Mouse (Mus musculus): ENCODE results near the gene 2610028H24Rik.

2610028H24Rik gene

DNA sequence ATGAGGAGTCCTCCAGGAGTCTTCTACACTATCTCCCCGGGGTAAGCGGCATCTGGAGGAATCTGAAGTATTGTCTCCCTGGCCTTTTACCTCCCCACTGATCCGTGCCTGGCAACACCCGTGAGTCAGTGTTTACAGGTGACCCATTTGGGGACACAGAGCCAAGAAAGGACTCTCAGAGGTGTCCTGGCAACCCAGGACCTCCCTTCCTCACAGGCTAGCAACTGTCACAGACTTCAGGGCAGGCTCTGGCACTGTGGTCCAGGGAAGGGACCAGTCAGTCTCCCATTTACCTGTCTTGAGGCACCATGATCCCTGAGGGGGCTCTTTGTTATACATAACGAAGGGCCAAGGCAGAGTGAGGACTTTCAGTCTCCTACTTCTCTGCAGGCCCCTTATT is at the start of gene 2610028H24Rik:
Gene 2610028H24Rik, plus strand, starts transcription at position 231 of the 400 bp plus-strand sequence.
- DNase-seq = no peak

GRCm38 (mm10) chr10:76408520-76408919 is 40.4 kb upstream of the 2610028H24Rik start:
- DNase-seq = no peak

GRCm38 (mm10) chr10:76416811-76417210 is 32.1 kb upstream of the 2610028H24Rik start:
- DNase-seq = peak in 1 of 2 experiments; percentile 20

- DNase-seq = no peak
Measured at GRCm38 (mm10) chr10:76425674-76426073, 23.2 kb upstream of the 2610028H24Rik start.

DNA sequence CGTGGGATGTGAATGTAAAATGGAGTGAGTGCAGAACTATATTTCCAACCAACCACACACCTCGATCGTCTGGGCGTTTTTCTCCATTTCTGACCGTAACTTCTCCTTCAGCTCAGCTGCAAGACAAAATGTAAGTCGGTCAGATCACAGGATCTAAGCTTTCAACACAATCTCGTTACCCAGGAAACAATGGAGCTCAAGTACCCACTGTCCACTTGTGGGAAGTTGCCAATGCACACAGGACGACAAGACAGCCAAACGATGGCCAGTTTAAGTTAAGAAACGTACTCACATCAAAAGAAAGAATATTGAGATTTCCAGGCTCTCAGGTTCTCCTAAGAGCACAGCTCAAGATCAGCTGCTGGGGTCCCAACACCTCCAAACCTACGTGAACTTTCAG is 15.0 kb upstream of the 2610028H24Rik start:
- DNase-seq = no peak

GRCm38 (mm10) chr10:76439107-76439890 is 9.6 kb upstream of the 2610028H24Rik start:
- no peak for DNase-seq

DNA sequence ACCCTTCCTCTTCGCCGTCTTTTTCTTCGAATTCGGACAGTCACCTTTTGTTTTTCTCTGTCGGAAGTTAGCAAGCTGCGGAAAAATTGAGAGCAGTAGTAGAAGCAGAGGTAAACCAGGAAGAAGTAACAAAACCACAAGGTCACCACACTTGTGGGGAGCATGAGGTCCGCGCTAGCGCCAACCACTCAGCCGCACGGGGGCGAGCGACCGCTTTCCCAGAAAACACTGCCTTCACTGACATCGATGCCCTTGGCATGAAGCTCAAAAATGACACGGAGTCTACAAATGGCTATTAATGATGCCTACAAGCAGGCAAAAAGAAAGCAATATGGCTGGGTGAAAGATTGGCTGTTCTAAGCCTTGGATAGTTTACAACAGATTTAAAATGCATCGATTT is 8.6 kb upstream of the 2610028H24Rik start, which contains the start of gene AC141477.1:
Gene AC141477.1, minus strand, starts transcription at position 164 of the 400 bp plus-strand sequence.
- DNase-seq = no peak

DNA sequence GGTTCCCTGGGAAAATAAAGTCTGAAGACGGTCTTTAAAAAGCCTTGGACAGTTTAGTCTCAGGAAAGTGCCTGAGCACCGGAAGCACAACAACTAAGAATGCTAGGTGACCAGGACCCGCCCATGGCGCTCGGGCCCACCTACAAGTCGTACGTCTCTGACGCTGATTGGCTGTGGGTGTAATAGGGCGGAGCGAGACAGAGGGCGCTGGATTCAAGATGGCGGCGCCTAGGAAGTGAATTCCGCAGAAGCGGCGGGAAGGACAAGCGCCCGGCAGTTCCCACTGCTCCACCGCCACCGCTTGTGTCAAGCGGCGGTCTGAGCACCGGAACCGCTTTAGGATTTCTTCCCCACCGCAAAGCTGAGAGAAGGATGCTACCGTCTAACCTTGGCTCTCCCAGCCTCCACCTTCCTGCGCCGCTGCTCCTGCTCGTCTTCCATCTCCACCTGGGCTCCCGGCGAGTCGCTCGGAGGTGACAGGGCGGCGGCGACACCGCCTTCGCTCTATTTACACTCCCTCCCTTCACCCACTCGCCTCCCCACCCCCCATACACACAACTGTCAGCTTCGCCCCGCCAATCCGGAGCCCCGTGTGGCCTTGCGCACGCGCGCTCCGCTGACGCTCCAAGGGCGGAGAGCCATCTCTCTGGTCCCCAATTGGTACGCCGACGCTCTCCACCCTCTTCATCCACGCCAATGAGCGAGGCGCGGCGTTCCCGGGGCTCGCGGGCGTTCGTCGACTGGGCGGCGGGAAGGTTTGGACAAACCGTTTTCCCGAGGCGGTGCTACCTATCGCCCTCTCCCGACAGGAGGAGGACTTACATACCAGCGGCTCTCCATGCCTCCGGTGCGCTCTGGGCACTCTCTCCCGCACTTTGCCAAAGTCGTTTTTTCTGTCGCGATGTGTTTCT is 6.4 kb upstream of the 2610028H24Rik start, which contains the start of gene Pcnt:
Gene Pcnt, minus strand, starts transcription at position 609 of the 911 bp plus-strand sequence.
- DNase-seq = peak; percentile 98 to 99

DNA sequence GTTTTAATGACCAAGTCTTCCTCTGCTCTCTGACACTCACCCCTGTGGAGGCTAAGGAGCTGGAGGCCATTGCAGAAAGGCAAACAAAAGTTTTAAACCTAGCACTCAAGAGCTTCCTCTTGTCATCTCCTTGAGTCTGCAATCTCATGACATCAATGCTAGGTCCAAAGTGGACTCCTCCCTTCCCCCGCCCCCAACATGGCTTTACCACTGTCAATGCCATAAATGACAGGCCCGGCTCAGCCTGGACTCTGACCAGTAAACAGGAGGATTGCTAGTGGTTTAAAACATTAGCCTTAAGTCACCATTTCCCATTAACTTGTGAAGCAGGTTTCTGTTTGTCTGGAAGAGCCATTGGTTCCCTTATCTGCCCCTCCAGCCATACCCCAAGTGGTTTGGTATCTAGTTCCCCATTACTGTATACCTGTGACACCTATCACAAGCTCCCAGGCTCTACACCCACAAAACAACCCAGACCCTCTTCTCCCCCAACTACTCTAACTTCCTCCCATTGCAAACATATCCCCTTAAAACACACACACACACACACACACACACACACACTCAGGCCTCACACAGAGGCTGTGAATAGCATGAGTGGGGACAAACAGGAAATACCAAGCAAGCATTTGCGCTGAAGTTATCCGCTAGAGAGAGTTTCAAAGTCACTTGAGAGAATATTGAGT is 2.7 kb upstream of the 2610028H24Rik start:
- no peak for DNase-seq

GRCm38 (mm10) chr10:76447406-76448229 is 1.3 kb upstream of the 2610028H24Rik start:
- no peak for DNase-seq

DNA sequence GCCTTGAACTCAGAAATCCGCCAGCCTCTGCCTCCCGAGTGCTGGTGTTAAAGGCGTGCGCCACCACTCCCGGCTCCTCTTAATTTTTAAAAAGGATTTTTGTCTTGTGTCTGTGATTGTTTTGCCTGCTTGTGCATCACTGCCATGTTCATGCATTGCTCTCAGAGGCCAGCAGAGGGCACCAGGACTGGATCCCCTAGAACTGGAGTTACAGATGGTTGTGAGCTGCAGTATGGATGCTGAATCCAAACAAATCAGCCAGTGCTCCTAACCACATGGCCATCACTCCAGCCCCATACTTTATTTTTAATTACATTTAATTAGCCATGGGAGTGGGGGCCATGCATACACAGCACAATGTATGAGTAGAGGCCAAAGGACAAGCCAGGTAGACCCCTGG is 6.4 kb downstream of the 2610028H24Rik start:
- DNase-seq = peak; percentile 69 to 80

- no peak for DNase-seq
Measured at GRCm38 (mm10) chr10:76461255-76461654, 12.4 kb downstream of the 2610028H24Rik start.

DNA sequence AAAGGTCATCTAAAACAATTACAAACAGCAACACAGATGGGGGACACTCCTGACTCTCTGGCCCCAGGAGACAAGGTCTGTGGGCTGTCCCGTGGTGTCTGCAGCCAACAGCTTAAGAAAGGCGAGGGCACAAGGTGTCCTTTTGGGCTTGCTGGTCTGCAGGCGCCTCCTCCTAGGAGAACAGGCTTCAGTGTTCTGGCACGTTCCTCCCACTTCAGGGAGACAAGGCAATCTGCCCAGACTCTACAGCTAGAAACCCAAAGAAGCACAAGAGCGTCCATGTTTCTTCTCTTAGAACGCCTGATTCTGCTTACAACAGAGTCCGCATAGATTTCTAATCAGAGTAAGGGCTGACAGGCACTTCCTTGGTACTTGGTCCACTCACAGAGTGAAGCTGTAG is 13.4 kb downstream of the 2610028H24Rik start:
- DNase-seq = no peak

DNA sequence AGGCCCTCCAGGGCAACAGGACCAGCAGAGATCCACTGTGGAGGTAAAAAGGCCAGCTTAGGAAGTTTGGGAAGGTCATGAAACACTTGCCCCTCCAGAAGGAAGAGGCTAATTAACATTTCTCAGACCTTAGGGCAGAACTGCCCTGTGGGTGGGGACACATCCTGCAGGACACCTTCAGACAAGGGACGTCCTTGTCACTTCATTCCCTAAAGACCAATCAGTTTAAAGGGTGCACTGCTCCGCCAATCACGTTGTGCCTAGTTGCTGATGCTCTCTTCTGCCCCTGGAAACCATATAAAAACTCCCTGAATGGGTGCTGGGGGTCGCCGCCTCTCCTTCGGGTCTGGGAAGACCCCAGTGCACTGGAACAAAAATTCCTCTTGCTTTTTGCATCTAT is 13.8 kb downstream of the 2610028H24Rik start:
- no peak for DNase-seq

DNA sequence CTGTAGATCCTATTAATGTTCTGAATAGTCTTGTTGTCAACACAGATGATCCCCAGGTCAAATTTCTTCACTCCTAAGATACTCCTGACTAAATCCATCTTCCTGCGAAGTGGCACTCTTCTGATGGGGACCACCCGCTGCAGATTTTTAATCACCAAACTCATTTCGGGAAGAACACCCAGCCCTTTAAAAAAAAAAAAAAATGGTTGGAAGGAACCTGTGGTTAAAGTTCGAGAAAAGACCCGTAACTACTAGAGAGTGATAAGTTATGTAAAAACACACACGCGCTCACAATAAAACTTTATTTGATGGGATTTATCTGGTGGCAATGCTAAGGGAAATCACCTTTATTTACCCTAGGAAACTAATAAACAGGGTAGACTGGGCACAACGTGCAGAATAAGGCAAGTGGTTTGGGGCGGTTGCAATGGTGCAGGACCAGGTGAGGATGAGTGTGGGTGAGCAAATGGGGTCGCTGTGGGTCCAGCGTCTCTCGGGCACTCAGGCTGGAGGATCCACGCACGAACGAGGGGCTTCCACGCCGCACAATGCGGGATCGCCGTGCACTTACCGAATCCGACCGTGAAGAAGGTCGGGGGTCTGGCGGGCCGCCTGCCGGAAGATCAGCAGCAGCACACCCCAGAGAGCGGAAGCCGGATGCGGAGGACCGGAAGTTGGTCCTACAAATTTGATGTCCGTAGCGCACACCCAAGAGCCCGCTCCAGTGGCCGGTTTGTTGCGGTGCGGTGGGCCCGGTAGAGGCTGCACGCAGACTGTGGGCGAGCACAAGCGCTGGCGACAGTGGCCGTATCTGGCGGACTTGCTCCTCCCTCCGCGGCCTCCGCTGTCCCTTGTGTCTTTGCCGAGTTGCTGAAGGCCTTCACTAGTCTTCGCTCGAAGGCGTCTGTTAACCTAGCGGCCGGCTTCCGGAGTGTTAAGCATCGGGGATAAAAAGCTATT is 19.6 kb downstream of the 2610028H24Rik start, which contains the start of the genes Mcm3ap and Ybey:
Gene Mcm3ap, plus strand, starts transcription at position 725 of the 960 bp plus-strand sequence.
Gene Ybey, minus strand, starts transcription at position 912 of the 960 bp plus-strand sequence.
- peak; percentile 93 to 94 for DNase-seq

DNA sequence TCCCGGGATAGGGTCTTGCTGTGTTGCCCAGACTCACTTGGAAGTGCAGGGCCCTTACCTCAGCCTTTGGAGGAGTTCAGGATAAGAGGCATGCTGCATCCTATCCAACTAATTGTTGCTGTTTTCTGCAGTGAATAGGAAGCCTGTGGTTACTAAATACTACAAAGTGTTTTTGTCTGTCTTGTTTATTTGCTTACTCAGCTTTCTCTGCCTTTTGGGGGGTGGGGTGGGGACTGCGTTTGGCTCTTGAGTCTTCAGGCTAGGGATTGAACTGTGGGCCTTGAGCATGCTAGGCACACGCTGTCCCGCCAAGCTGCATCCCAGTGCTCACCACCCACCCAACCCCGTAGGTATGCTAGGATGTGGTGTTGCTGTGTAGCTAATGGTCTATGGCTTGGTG is 24.9 kb downstream of the 2610028H24Rik start:
- no peak for DNase-seq

GRCm38 (mm10) chr10:76480851-76481250 is 32.0 kb downstream of the 2610028H24Rik start:
- no peak for DNase-seq

GRCm38 (mm10) chr10:76481480-76481879 is 32.6 kb downstream of the 2610028H24Rik start:
- DNase-seq = no peak

DNA sequence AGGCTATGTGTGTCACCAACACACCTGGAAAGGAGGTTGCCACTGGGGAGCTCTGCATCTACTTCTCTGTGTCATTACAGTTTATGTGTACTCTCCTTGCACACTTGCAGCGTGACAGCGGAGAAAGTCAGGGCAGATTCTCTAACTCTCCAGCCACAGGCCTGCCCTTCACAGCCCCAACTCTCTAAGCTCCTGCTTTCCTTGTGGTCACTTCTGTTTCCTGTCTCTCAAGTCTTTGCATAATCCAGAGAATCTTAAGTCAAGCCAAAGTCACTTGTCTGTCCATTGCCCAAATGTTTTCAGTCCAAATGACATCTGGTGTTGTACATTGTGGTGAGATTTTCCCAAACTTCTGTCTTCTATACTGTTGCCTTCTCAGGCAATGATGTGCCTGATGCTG is 37.4 kb downstream of the 2610028H24Rik start:
- DNase-seq = no peak

DNA sequence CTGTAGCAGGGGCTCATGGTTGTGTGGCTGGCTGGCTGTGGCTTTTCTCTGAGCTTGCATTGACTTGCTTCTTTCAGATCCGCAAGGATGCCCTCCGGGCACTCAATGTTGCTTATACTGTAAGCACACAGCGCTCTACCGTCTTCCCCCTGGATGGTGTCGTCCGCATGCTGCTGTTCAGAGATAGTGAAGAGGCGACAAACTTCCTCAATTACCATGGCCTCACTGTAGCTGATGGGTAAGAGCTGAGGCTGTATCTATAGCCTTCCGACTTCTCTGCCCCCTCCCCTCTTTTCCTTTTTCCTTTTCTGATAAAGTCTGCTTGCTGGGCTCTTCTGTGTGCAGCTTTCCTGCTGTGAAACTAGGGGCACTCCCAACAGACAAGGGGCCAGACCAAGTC is 39.4 kb downstream of the 2610028H24Rik start:
- DNase-seq = no peak

Data from cerebellum, postnatal 14 days (tissue).